Comparison of ENCODE assay signal across 9 mouse cellular contexts in genomic region chr5:68252671-68253070, GRCm38 (mm10).
DNase-seq lines count a peak whose midpoint lies in the region; ATAC-seq lines count a peak whose summit lies in the region.
"Had no signal": no experiment of that assay in that cellular context is flagged by ENCODE, and none has a peak within 500 bp of the region (broad histone marks: within the 10 kb centered on the region; RNA-seq: fewer than 3 reads in every experiment).

No protein-coding gene starts in this region.

- H3K4me2 ChIP-seq in liver, embryonic 12.5 days: no peak overlapping the region
- H3K4me2 ChIP-seq in forebrain, embryonic 13.5 days: no peak overlapping the region
- no peak overlapping the region for H3K4me2 ChIP-seq in intestine, embryonic 16.5 days (ENCODE audit: low read depth, low read length)
- H3K4me2 ChIP-seq in midbrain, embryonic 15.5 days: no peak overlapping the region

- H3K9ac ChIP-seq in liver, embryonic 12.5 days: no peak overlapping the region
- no peak overlapping the region for H3K9ac ChIP-seq in forebrain, embryonic 13.5 days
- H3K9ac ChIP-seq in intestine, embryonic 16.5 days (ENCODE audit: low read depth, low read length): no peak overlapping the region
- H3K9ac ChIP-seq in midbrain, embryonic 15.5 days: no peak overlapping the region

- no peaks in the 10 kb centered on the region for H3K27me3 ChIP-seq in liver, embryonic 12.5 days (replicated peaks)
- H3K27me3 ChIP-seq in forebrain, embryonic 13.5 days: no peaks in the 10 kb centered on the region
- H3K27me3 ChIP-seq in intestine, embryonic 16.5 days (replicated peaks; ENCODE audit: control insufficient read depth, insufficient read depth, low read length): no peaks in the 10 kb centered on the region
- H3K27me3 ChIP-seq in midbrain, embryonic 15.5 days (replicated peaks): no peaks in the 10 kb centered on the region

- no peak for ATAC-seq in liver, embryonic 12.5 days
- peak; percentile 76; the same call in 1 of the 2 replicates for ATAC-seq in forebrain, embryonic 13.5 days
- ATAC-seq in intestine, embryonic 16.5 days: peak; percentile 53; the same call in 1 of the 2 replicates
- ATAC-seq in midbrain, embryonic 15.5 days (replicated peaks): peak; percentile 87

- no peaks in the 10 kb centered on the region for H3K9me3 ChIP-seq in liver, embryonic 12.5 days (replicated peaks)
- H3K9me3 ChIP-seq in forebrain, embryonic 13.5 days (replicated peaks): no peaks in the 10 kb centered on the region
- H3K9me3 ChIP-seq in intestine, embryonic 16.5 days (ENCODE audit: control insufficient read depth, low read length): no peaks in the 10 kb centered on the region
- H3K9me3 ChIP-seq in midbrain, embryonic 15.5 days: no peaks in the 10 kb centered on the region

- WGBS in liver, embryonic 12.5 days (ENCODE audit: insufficient replicate concordance): 19% methylated on average over 8 of the region's 8 CpGs
- 15% methylated on average over 8 of the region's 8 CpGs for WGBS in forebrain, embryonic 13.5 days
- WGBS in intestine, embryonic 16.5 days: 11% methylated on average over 8 of the region's 8 CpGs
- WGBS in midbrain, embryonic 15.5 days: 12% methylated on average over 8 of the region's 8 CpGs

- DNase-seq in liver: peak; percentile 32
- peak; percentile 4 for DNase-seq in c-Kit-positive CD71-positive TER-119-positive erythroid progenitor cells, embryonic 14.5 days (ENCODE audit: low spot score)
- DNase-seq in left cerebral cortex, adult 8-10 months (ENCODE audit: low spot score in 2 of 2): peak; percentile 9
- peak; percentile 5 for DNase-seq in yolk sac, embryonic 10.5 days (ENCODE audit: low spot score)

- no peak overlapping the region for H3K27ac ChIP-seq in liver, embryonic 12.5 days
- H3K27ac ChIP-seq in forebrain, embryonic 13.5 days: no peak overlapping the region
- H3K27ac ChIP-seq in intestine, embryonic 16.5 days (ENCODE audit: low read length): no peak overlapping the region
- H3K27ac ChIP-seq in midbrain, embryonic 15.5 days: no peak overlapping the region

- H3K4me1 ChIP-seq in liver, embryonic 12.5 days: no peaks in the 10 kb centered on the region
- no peaks in the 10 kb centered on the region for H3K4me1 ChIP-seq in forebrain, embryonic 13.5 days
- H3K4me1 ChIP-seq in intestine, embryonic 16.5 days (ENCODE audit: control insufficient read depth, insufficient read depth, low read length): no peaks in the 10 kb centered on the region
- no peaks in the 10 kb centered on the region for H3K4me1 ChIP-seq in midbrain, embryonic 15.5 days

- H3K36me3 ChIP-seq in liver, embryonic 12.5 days: no peaks in the 10 kb centered on the region
- H3K36me3 ChIP-seq in forebrain, embryonic 13.5 days (ENCODE audit: poor library complexity, severe bottlenecking): no peaks in the 10 kb centered on the region
- H3K36me3 ChIP-seq in intestine, embryonic 16.5 days (ENCODE audit: control insufficient read depth, insufficient read depth, low read length): no peaks in the 10 kb centered on the region
- no peaks in the 10 kb centered on the region for H3K36me3 ChIP-seq in midbrain, embryonic 15.5 days (replicated peaks)

- H3K4me3 ChIP-seq in liver, embryonic 12.5 days: no peak overlapping the region
- H3K4me3 ChIP-seq in forebrain, embryonic 13.5 days: no peak overlapping the region
- H3K4me3 ChIP-seq in intestine, embryonic 16.5 days (ENCODE audit: low read length): no peak overlapping the region
- H3K4me3 ChIP-seq in midbrain, embryonic 15.5 days: no peak overlapping the region
- H3K4me3 ChIP-seq: myocyte had no signal
